Comparison of ENCODE assay signal across 20 mouse cellular contexts in genomic region chr4:108768527-108768926, GRCm38 (mm10). TPM values are rescaled to one million over a fixed set of nuclear protein-coding genes. Genes with fewer than 3 reads are reported as not detected.
DNase-seq lines count a peak whose midpoint lies in the region; ATAC-seq and TF ChIP-seq lines count a peak whose summit lies in the region.
"Had no signal": no experiment of that assay in that cellular context is flagged by ENCODE, and none has a peak within 500 bp of the region (broad histone marks: within the 10 kb centered on the region; RNA-seq: fewer than 3 reads in every experiment).

No protein-coding gene starts in this region.

- no peak overlapping the region for H3K4me2 ChIP-seq in kidney, postnatal 0 days (ENCODE audit: low read length)
- H3K4me2 ChIP-seq: forebrain, embryonic 12.5 days; hindbrain, embryonic 15.5 days had no signal

- no peaks in the 10 kb centered on the region for H3K9me3 ChIP-seq in kidney, postnatal 0 days (replicated peaks; ENCODE audit: low read length)
- H3K9me3 ChIP-seq: forebrain, embryonic 12.5 days; heart, embryonic 10.5 days; hindbrain, embryonic 15.5 days had no signal

- no peaks in the 10 kb centered on the region for H3K36me3 ChIP-seq in kidney, postnatal 0 days (ENCODE audit: insufficient read depth, low read length)
- H3K36me3 ChIP-seq: forebrain, embryonic 12.5 days; heart, embryonic 10.5 days; hindbrain, embryonic 15.5 days had no signal

- no peaks in the 10 kb centered on the region for H3K27me3 ChIP-seq in kidney, postnatal 0 days (ENCODE audit: insufficient read depth, low read length)
- H3K27me3 ChIP-seq: CH12.LX; forebrain, embryonic 12.5 days; hindbrain, embryonic 15.5 days; Patski had no signal

- no peak for TF ChIP-seq CTCF in kidney, postnatal 0 days (IDR thresholded peaks at IDR 0.05; ENCODE audit: low read depth)

- H3K27ac ChIP-seq in kidney, postnatal 0 days, result no peak overlapping the region
- H3K27ac ChIP-seq: forebrain, embryonic 12.5 days; heart, embryonic 10.5 days; hindbrain, embryonic 15.5 days had no signal

- no peak overlapping the region for H3K4me3 ChIP-seq in kidney, postnatal 0 days (replicated peaks; ENCODE audit: low read depth, low read length)
- H3K4me3 ChIP-seq: forebrain, embryonic 12.5 days; heart, embryonic 10.5 days; hindbrain, embryonic 15.5 days had no signal

- no peaks in the 10 kb centered on the region for H3K4me1 ChIP-seq in kidney, postnatal 0 days (replicated peaks; ENCODE audit: insufficient read depth, low read length)
- H3K4me1 ChIP-seq: forebrain, embryonic 12.5 days; hindbrain, embryonic 15.5 days had no signal

- no peak overlapping the region for H3K9ac ChIP-seq in kidney, postnatal 0 days (ENCODE audit: low read depth, low read length)
- H3K9ac ChIP-seq: forebrain, embryonic 12.5 days; hindbrain, embryonic 15.5 days had no signal

- peak; percentile 21 for DNase-seq in heart, adult 11 months
- no peak for DNase-seq in heart, postnatal 4 days
- peak; percentile 59 for DNase-seq in kidney, postnatal 0 days (ENCODE audit: low spot score)
- no peak for DNase-seq in kidney, postnatal 36 days
- DNase-seq in urinary bladder, postnatal 36 days (ENCODE audit: low spot score in 2 of 2), result no peak
- DNase-seq: adrenal gland, postnatal 14 days; cerebellum, adult 2 months; cerebellum, postnatal 10 days; gastrocnemius, postnatal 14 days; heart, adult 18-20 months; heart, postnatal 10 days had no signal

- ATAC-seq in kidney, postnatal 0 days (replicated peaks; ENCODE audit: low FRiP score, low read depth), result no peak
- ATAC-seq in monocyte, adult 5-6 weeks (replicated peaks; ENCODE audit: insufficient number of reproducible peaks, low FRiP score, low TSS enrichment, poor library complexity, severe bottlenecking), result peak; percentile 71
- ATAC-seq: activated CD4-positive, CD25-positive, alpha-beta regulatory T cell, adult 4 months; forebrain, embryonic 16.5 days; Patski had no signal

RNA-seq across cellular contexts. Expression of gene Zfyve9, which starts 12.1 kb away (rescaled TPM):
- total RNA-seq in heart, postnatal 4 days (2021), result 10 to 100 TPM; 24.3 to 25.7 TPM
- 3.8 and 4.2 TPM in 2 replicates for polyA plus RNA-seq in kidney, postnatal 0 days (2015; fragmentation: Nextera tagmentation; extraction: Ambion mirVana)
- total RNA-seq in monocyte, adult 5-6 weeks (2017), result 93.3 to 121 TPM (median 117 TPM) in 3 replicates

RNA-seq across cellular contexts. Expression of gene 3110021N24Rik, which starts 49.1 kb away (rescaled TPM):
- total RNA-seq in heart, postnatal 4 days (2021), result under 1 TPM; 0.18 to 0.38 TPM
- polyA plus RNA-seq in kidney, postnatal 0 days (2015; fragmentation: Nextera tagmentation; extraction: Ambion mirVana), result 1.1 and 1.6 TPM in 2 replicates
- total RNA-seq in monocyte, adult 5-6 weeks (2017), result 2.7 to 4.1 TPM (median 2.8 TPM) in 3 replicates
- total RNA-seq: hematopoietic stem cell, adult 5-6 weeks had no signal
- polyA plus RNA-seq: activated CD4-positive, CD25-positive, alpha-beta regulatory T cell, adult 4 months had no signal

Comparison
In these comparisons a context has a peak if more than half of its experiments do, and no peak if none do; other contexts are left out.
1. DNase-seq: peak in heart, adult 11 months (single experiment) and kidney, postnatal 0 days (single experiment); none in heart, postnatal 4 days (single experiment), kidney, postnatal 36 days (0 of 2) and urinary bladder, postnatal 36 days (0 of 2).